In genomic region chr2:104460021-104460420, GRCm38 (mm10) we compare ENCODE assay signal across 24 mouse cellular contexts. TPM values are rescaled to one million over a fixed set of nuclear protein-coding genes. Genes with fewer than 3 reads are reported as not detected.
A peak's percentile ranks its signal among the peaks of the same experiment; 100 is the strongest.
DNase-seq lines count a peak whose midpoint lies in the region; ATAC-seq lines count a peak whose summit lies in the region.
"Had no signal": no experiment of that assay in that cellular context is flagged by ENCODE, and none has a peak within 500 bp of the region (broad histone marks: within the 10 kb centered on the region; RNA-seq: fewer than 3 reads in every experiment).

No protein-coding gene starts in this region.

- intact Hi-C loops in heart, postnatal 14 days (cut with DNase I) = no loop called here
- intact Hi-C loops in heart, postnatal 36 days (cut with DNase I) = no loop called here

- ATAC-seq in heart, embryonic 11.5 days (replicated peaks; ENCODE audit: insufficient number of reproducible peaks, low FRiP score, low TSS enrichment) = no peak
- no peak for ATAC-seq in heart, embryonic 16.5 days (replicated peaks; ENCODE audit: extremely low read depth, insufficient read depth, low FRiP score)
- peak; percentile 82 for ATAC-seq in granulocyte monocyte progenitor cell, adult 5-6 weeks (replicated peaks; ENCODE audit: poor library complexity, severe bottlenecking)
- ATAC-seq in monocyte, adult 5-6 weeks (replicated peaks; ENCODE audit: insufficient number of reproducible peaks, low FRiP score, low TSS enrichment, poor library complexity, severe bottlenecking) = 0 out of 2 replicates have a peak, but pooled peaks have one; percentile 47
- ATAC-seq in kidney, embryonic 14.5 days (ENCODE audit: low FRiP score, low TSS enrichment) = no peak
- ATAC-seq: CD4-positive, CD25-positive, alpha-beta regulatory T cell, adult 4 months; forebrain, embryonic 14.5 days; hindbrain, postnatal 0 days had no signal

- no peaks in the 10 kb centered on the region for H3K9me3 ChIP-seq in heart, embryonic 11.5 days (replicated peaks; ENCODE audit: control insufficient read depth, low read length)
- H3K9me3 ChIP-seq in heart, embryonic 16.5 days (replicated peaks; ENCODE audit: control insufficient read depth, low read length) = no peaks in the 10 kb centered on the region
- no peaks in the 10 kb centered on the region for H3K9me3 ChIP-seq in kidney, embryonic 14.5 days (ENCODE audit: control insufficient read depth, low read length)
- H3K9me3 ChIP-seq: embryonic facial prominence, embryonic 15.5 days; forebrain, embryonic 10.5 days; G1E; hindbrain, embryonic 13.5 days had no signal

- H3K4me1 ChIP-seq in heart, embryonic 11.5 days (ENCODE audit: control insufficient read depth, insufficient read depth, low read length) = peaks cover 35% of the 10 kb centered on the region
- peaks cover 45% of the 10 kb centered on the region for H3K4me1 ChIP-seq in heart, embryonic 16.5 days (ENCODE audit: control insufficient read depth, insufficient read depth, low read length)
- H3K4me1 ChIP-seq in kidney, embryonic 14.5 days (ENCODE audit: control insufficient read depth, insufficient read depth, low read length) = peaks cover 13% of the 10 kb centered on the region; the same call in 1 of the 2 replicates

- H3K27me3 ChIP-seq in heart, embryonic 11.5 days (ENCODE audit: control insufficient read depth, insufficient read depth, low read length) = no peaks in the 10 kb centered on the region
- H3K27me3 ChIP-seq in heart, embryonic 16.5 days (ENCODE audit: control insufficient read depth, insufficient read depth, low read length) = no peaks in the 10 kb centered on the region
- H3K27me3 ChIP-seq in kidney, embryonic 14.5 days (ENCODE audit: control insufficient read depth, insufficient read depth, low read length) = no peaks in the 10 kb centered on the region
- H3K27me3 ChIP-seq: embryonic facial prominence, embryonic 15.5 days; hindbrain, embryonic 13.5 days had no signal

- no peak overlapping the region for H3K4me2 ChIP-seq in heart, embryonic 11.5 days
- H3K4me2 ChIP-seq in heart, embryonic 16.5 days (ENCODE audit: low read depth, low read length) = no peak overlapping the region
- no peak overlapping the region for H3K4me2 ChIP-seq in kidney, embryonic 14.5 days (replicated peaks; ENCODE audit: low read depth, low read length)
- H3K4me2 ChIP-seq: embryonic facial prominence, embryonic 15.5 days; hindbrain, embryonic 13.5 days had no signal

- no peak for DNase-seq in heart, postnatal 14 days
- DNase-seq in heart, postnatal 36 days = no peak
- no peak for DNase-seq in right cerebral cortex, postnatal 10 days (ENCODE audit: low spot score in 2 of 2)
- DNase-seq: adrenal gland, adult 8-10 months; adrenal gland, postnatal 36 days; B cell, adult 2 months; cerebellum, adult 2 months; cerebellum, postnatal 10 days; embryo, embryonic 11 days; kidney, adult 11 months had no signal

- no peak overlapping the region for H3K9ac ChIP-seq in heart, embryonic 11.5 days (ENCODE audit: low read depth, low read length)
- H3K9ac ChIP-seq in heart, embryonic 16.5 days (ENCODE audit: low read length) = no peak overlapping the region; the same call in 1 of the 2 replicates
- H3K9ac ChIP-seq in kidney, embryonic 14.5 days (ENCODE audit: low read depth, low read length) = no peak overlapping the region
- H3K9ac ChIP-seq: embryonic facial prominence, embryonic 15.5 days; hindbrain, embryonic 13.5 days had no signal

- H3K27ac ChIP-seq in heart, embryonic 11.5 days (ENCODE audit: low read depth, low read length) = 0 out of 2 replicates have a peak overlapping the region, but pooled peaks have one; percentile 50
- peak overlapping the region; percentile 25; the same call in 1 of the 2 replicates for H3K27ac ChIP-seq in heart, embryonic 16.5 days (ENCODE audit: low read length)
- H3K27ac ChIP-seq in kidney, embryonic 14.5 days (ENCODE audit: low read depth, low read length) = no peak overlapping the region
- H3K27ac ChIP-seq: embryonic facial prominence, embryonic 15.5 days; forebrain, embryonic 10.5 days; hindbrain, embryonic 13.5 days; hindbrain, postnatal 0 days had no signal

- H3K4me3 ChIP-seq in heart, embryonic 11.5 days (ENCODE audit: low read depth, low read length) = no peak overlapping the region
- H3K4me3 ChIP-seq in heart, embryonic 16.5 days (ENCODE audit: low read length) = no peak overlapping the region
- no peak overlapping the region for H3K4me3 ChIP-seq in kidney, embryonic 14.5 days (ENCODE audit: low read length)
- H3K4me3 ChIP-seq: embryonic facial prominence, embryonic 15.5 days; erythroblast, embryonic 14.5 days; forebrain, embryonic 10.5 days; hindbrain, embryonic 13.5 days had no signal

- 53% methylated on average over 3 of the region's 3 CpGs for WGBS in heart, embryonic 11.5 days (ENCODE audit: insufficient replicate concordance)
- 37% methylated on average over 3 of the region's 3 CpGs for WGBS in heart, embryonic 16.5 days
- 33% methylated on average over 3 of the region's 3 CpGs for WGBS in kidney, embryonic 14.5 days

- H3K36me3 ChIP-seq in heart, embryonic 11.5 days (ENCODE audit: control insufficient read depth, insufficient read depth, low read length) = no peaks in the 10 kb centered on the region
- no peaks in the 10 kb centered on the region for H3K36me3 ChIP-seq in heart, embryonic 16.5 days (ENCODE audit: control insufficient read depth, insufficient read depth)
- no peaks in the 10 kb centered on the region for H3K36me3 ChIP-seq in kidney, embryonic 14.5 days (ENCODE audit: control insufficient read depth, insufficient read depth, low read length)
- H3K36me3 ChIP-seq: embryonic facial prominence, embryonic 15.5 days; hindbrain, embryonic 13.5 days had no signal

RNA-seq across cellular contexts. Expression of gene Hipk3, which starts 34.2 kb away (rescaled TPM):
- polyA plus RNA-seq in heart, embryonic 11.5 days (2014; fragmentation: Nextera tagmentation; extraction: Ambion mirVana) = 48.1 and 61.9 TPM in 2 replicates
- 100 to 1,000 TPM; 178 to 179 TPM for total RNA-seq in heart, postnatal 14 days (2021)
- polyA plus RNA-seq in heart, embryonic 16.5 days (2015; fragmentation: Nextera tagmentation; extraction: Ambion mirVana) = 33.4 and 37.8 TPM in 2 replicates
- 100 to 1,000 TPM; 209 to 219 TPM for total RNA-seq in heart, postnatal 36 days (2021)
- total RNA-seq in granulocyte monocyte progenitor cell, adult 5-6 weeks (2014; fragmentation: Nextera tagmentation) = 36.0 and 40.5 TPM in 2 replicates
- 35.9 and 41.3 TPM in 2 replicates for total RNA-seq in granulocyte monocyte progenitor cell, adult 5-6 weeks (2017)
- 48.7 to 59.8 TPM (median 57.8 TPM) in 3 replicates for total RNA-seq in monocyte, adult 5-6 weeks (2017)
- 13.6 and 21.7 TPM in 2 replicates for polyA plus RNA-seq in kidney, embryonic 14.5 days (2014; fragmentation: Nextera tagmentation; extraction: Ambion mirVana)

RNA-seq across cellular contexts. Expression of gene D430041D05Rik, which starts 49.2 kb away (rescaled TPM):
- 0.30 and 0.34 TPM in 2 replicates for polyA plus RNA-seq in heart, embryonic 11.5 days (2014; fragmentation: Nextera tagmentation; extraction: Ambion mirVana)
- 1 to 10 TPM in 1 of 2 experiments, under 1 TPM in 1; 0.10 to 1.4 TPM for total RNA-seq in heart, postnatal 14 days (2021)
- 0.15 and 0.20 TPM in 2 replicates for polyA plus RNA-seq in heart, embryonic 16.5 days (2015; fragmentation: Nextera tagmentation; extraction: Ambion mirVana)
- under 1 TPM in 1 of 2 experiments, not detected in 1; 0.03 TPM for total RNA-seq in heart, postnatal 36 days (2021)
- not detected in 2 replicates for total RNA-seq in granulocyte monocyte progenitor cell, adult 5-6 weeks (2014; fragmentation: Nextera tagmentation)
- not detected in 2 replicates for total RNA-seq in granulocyte monocyte progenitor cell, adult 5-6 weeks (2017)
- not detected in 3 replicates for total RNA-seq in monocyte, adult 5-6 weeks (2017)
- polyA plus RNA-seq in kidney, embryonic 14.5 days (2014; fragmentation: Nextera tagmentation; extraction: Ambion mirVana) = 0.51 and 0.65 TPM in 2 replicates
- total RNA-seq: hematopoietic stem cell, adult 5-6 weeks had no signal
- polyA plus RNA-seq: CD4-positive, CD25-positive, alpha-beta regulatory T cell, adult 4 months; erythroblast, embryonic 14.5 days had no signal

Comparison
In these comparisons a context has a peak if more than half of its experiments do, and no peak if none do; other contexts are left out.
1. ATAC-seq: peak in granulocyte monocyte progenitor cell, adult 5-6 weeks (single experiment) and monocyte, adult 5-6 weeks (single experiment); none in heart, embryonic 11.5 days (single experiment), heart, embryonic 16.5 days (single experiment) and kidney, embryonic 14.5 days (single experiment).